ENCODE assay signal across 31 mouse cellular contexts in the genomic region with DNA sequence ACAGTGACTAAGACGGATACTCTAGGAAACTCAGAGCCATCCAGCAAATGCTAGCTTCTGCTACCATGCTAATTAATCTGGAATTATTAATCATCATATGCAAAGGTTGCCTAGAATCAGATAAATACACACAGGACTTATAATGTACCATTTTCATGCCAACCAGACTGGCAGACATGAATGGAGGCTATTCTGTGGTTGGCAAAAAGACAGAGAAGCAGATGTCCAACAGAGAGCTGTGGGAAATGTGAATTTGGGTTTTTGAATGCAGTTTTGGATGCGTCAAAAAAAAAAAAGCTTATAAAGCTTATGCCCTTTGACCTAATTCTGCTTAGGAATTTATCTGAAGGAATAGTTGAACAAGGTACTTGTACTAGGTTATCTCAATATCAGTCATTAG. TPM values are rescaled to one million over a fixed set of nuclear protein-coding genes. Genes with fewer than 3 reads are reported as not detected.
DNase-seq lines count a peak whose midpoint lies in the region; ATAC-seq and TF ChIP-seq lines count a peak whose summit lies in the region.
"Had no signal": no experiment of that assay in that cellular context is flagged by ENCODE, and none has a peak within 500 bp of the region (broad histone marks: within the 10 kb centered on the region; RNA-seq: fewer than 3 reads in every experiment).

No protein-coding gene starts in this region.

- ATAC-seq in forebrain, embryonic 14.5 days: no peak
- ATAC-seq in midbrain, postnatal 0 days (ENCODE audit: low FRiP score): no peak
- ATAC-seq in midbrain, embryonic 13.5 days: no peak
- ATAC-seq: activated CD4-positive, CD25-positive, alpha-beta regulatory T cell, adult 4 months; forebrain, embryonic 15.5 days; hindbrain, embryonic 16.5 days; inflammation-experienced regulatory T-cells, adult 6 months; intestine, embryonic 16.5 days had no signal

- H3K4me1 ChIP-seq in forebrain, embryonic 14.5 days (ENCODE audit: control insufficient read depth, insufficient read depth, low read length): no peaks in the 10 kb centered on the region
- peaks cover 15% of the 10 kb centered on the region for H3K4me1 ChIP-seq in forebrain, embryonic 10.5 days
- no peaks in the 10 kb centered on the region for H3K4me1 ChIP-seq in midbrain, postnatal 0 days (ENCODE audit: insufficient read depth, low read length)
- no peaks in the 10 kb centered on the region for H3K4me1 ChIP-seq in midbrain, embryonic 13.5 days (replicated peaks)
- peaks cover 9% of the 10 kb centered on the region for H3K4me1 ChIP-seq in brown adipose tissue, adult 24 weeks (ENCODE audit: control insufficient read depth, insufficient read depth, insufficient read length, low read length)
- H3K4me1 ChIP-seq: forebrain, embryonic 15.5 days; hindbrain, embryonic 13.5 days had no signal

- WGBS in forebrain, embryonic 14.5 days: 89% methylated on average over 2 of the region's 2 CpGs
- 94% methylated on average over 2 of the region's 2 CpGs for WGBS in forebrain, embryonic 10.5 days
- 96% methylated on average over 2 of the region's 2 CpGs for WGBS in midbrain, postnatal 0 days
- 91% methylated on average over 2 of the region's 2 CpGs for WGBS in midbrain, embryonic 13.5 days

- H3K9me3 ChIP-seq in forebrain, embryonic 14.5 days (replicated peaks; ENCODE audit: control insufficient read depth, low read length): no peaks in the 10 kb centered on the region
- no peaks in the 10 kb centered on the region for H3K9me3 ChIP-seq in forebrain, embryonic 10.5 days
- no peaks in the 10 kb centered on the region for H3K9me3 ChIP-seq in midbrain, postnatal 0 days (ENCODE audit: low read length)
- no peaks in the 10 kb centered on the region for H3K9me3 ChIP-seq in midbrain, embryonic 13.5 days
- H3K9me3 ChIP-seq: forebrain, embryonic 15.5 days; hindbrain, embryonic 13.5 days had no signal

- no peak overlapping the region for H3K4me2 ChIP-seq in forebrain, embryonic 14.5 days (ENCODE audit: low read length)
- H3K4me2 ChIP-seq in midbrain, postnatal 0 days (ENCODE audit: low read depth, low read length, poor library complexity, severe bottlenecking): no peak overlapping the region
- H3K4me2 ChIP-seq in midbrain, embryonic 13.5 days (replicated peaks): no peak overlapping the region
- H3K4me2 ChIP-seq: forebrain, embryonic 15.5 days; heart, embryonic 11.5 days; hindbrain, embryonic 13.5 days had no signal

- no peak for TF ChIP-seq CTCF in midbrain, postnatal 0 days (IDR thresholded peaks at IDR 0.05)

- H3K36me3 ChIP-seq in forebrain, embryonic 14.5 days (ENCODE audit: control insufficient read depth, insufficient read depth, low read length): peaks cover 18% of the 10 kb centered on the region; the same call in 1 of the 2 replicates
- H3K36me3 ChIP-seq in forebrain, embryonic 10.5 days (replicated peaks): peaks cover 34% of the 10 kb centered on the region
- H3K36me3 ChIP-seq in midbrain, postnatal 0 days (ENCODE audit: insufficient read depth, low read length): peaks cover 34% of the 10 kb centered on the region
- peaks cover 62% of the 10 kb centered on the region for H3K36me3 ChIP-seq in midbrain, embryonic 13.5 days

- peak; percentile 33 for DNase-seq in forebrain, embryonic 14.5 days (ENCODE audit: low spot score)
- no peak for DNase-seq in forebrain, embryonic 10.5 days (ENCODE audit: extremely low spot score, low spot score)
- DNase-seq in midbrain, postnatal 0 days (ENCODE audit: low spot score): peak; percentile 17
- no peak for DNase-seq in yolk sac, embryonic 10.5 days (ENCODE audit: low spot score)
- DNase-seq: adrenal gland, adult 8-10 months; adrenal gland, postnatal 25 days; gastrocnemius, adult 2 months; gastrocnemius, postnatal 14 days; heart, adult 11 months; kidney, adult 18-20 months had no signal

- no peak overlapping the region for H3K4me3 ChIP-seq in forebrain, embryonic 14.5 days (ENCODE audit: low read depth, low read length)
- no peak overlapping the region for H3K4me3 ChIP-seq in forebrain, embryonic 10.5 days
- no peak overlapping the region for H3K4me3 ChIP-seq in midbrain, postnatal 0 days (ENCODE audit: low read depth, low read length)
- no peak overlapping the region for H3K4me3 ChIP-seq in midbrain, embryonic 13.5 days (replicated peaks)
- H3K4me3 ChIP-seq in brown adipose tissue, adult 24 weeks (ENCODE audit: insufficient read depth, low read depth, low read length): no peak overlapping the region
- H3K4me3 ChIP-seq: forebrain, embryonic 15.5 days; gastrocnemius, adult 2 months; hindbrain, embryonic 13.5 days had no signal

- no peak overlapping the region for H3K27ac ChIP-seq in forebrain, embryonic 14.5 days (ENCODE audit: low read depth, low read length)
- H3K27ac ChIP-seq in forebrain, embryonic 10.5 days: no peak overlapping the region
- no peak overlapping the region for H3K27ac ChIP-seq in midbrain, postnatal 0 days (ENCODE audit: low read depth, low read length)
- no peak overlapping the region for H3K27ac ChIP-seq in midbrain, embryonic 13.5 days
- H3K27ac ChIP-seq in brown adipose tissue, adult 24 weeks (replicated peaks; ENCODE audit: low read depth, low read length): peak overlapping the region; percentile 66; the same call in 1 of the 2 replicates
- H3K27ac ChIP-seq: forebrain, embryonic 15.5 days; hindbrain, embryonic 13.5 days had no signal

- no peaks in the 10 kb centered on the region for H3K27me3 ChIP-seq in forebrain, embryonic 14.5 days (replicated peaks; ENCODE audit: control insufficient read depth, insufficient read depth, low read length)
- H3K27me3 ChIP-seq in forebrain, embryonic 10.5 days (ENCODE audit: poor library complexity, severe bottlenecking): no peaks in the 10 kb centered on the region
- H3K27me3 ChIP-seq in midbrain, postnatal 0 days (ENCODE audit: insufficient read depth, low read length): no peaks in the 10 kb centered on the region
- H3K27me3 ChIP-seq in midbrain, embryonic 13.5 days: no peaks in the 10 kb centered on the region
- H3K27me3 ChIP-seq: forebrain, embryonic 15.5 days; hindbrain, embryonic 13.5 days had no signal

- no peak overlapping the region for H3K9ac ChIP-seq in forebrain, embryonic 14.5 days (ENCODE audit: low read length)
- no peak overlapping the region for H3K9ac ChIP-seq in midbrain, postnatal 0 days (replicated peaks; ENCODE audit: low read length, poor library complexity, severe bottlenecking)
- H3K9ac ChIP-seq in midbrain, embryonic 13.5 days (replicated peaks): no peak overlapping the region
- H3K9ac ChIP-seq: forebrain, embryonic 15.5 days; hindbrain, embryonic 13.5 days had no signal

RNA-seq across cellular contexts. Expression of a gene that starts 15.0 kb away (rescaled TPM):
- polyA plus RNA-seq in forebrain, embryonic 14.5 days (2014; fragmentation: Nextera tagmentation; extraction: Ambion mirVana): 0.94 and 1.7 TPM in 2 replicates
- polyA plus RNA-seq in forebrain, embryonic 10.5 days (2016; fragmentation: Nextera tagmentation; extraction: Ambion mirVana): 2.8 and 3.0 TPM in 2 replicates
- 13.9 and 14.1 TPM in 2 replicates for total RNA-seq in midbrain, postnatal 0 days (2014; rRNA removed)
- polyA plus RNA-seq in midbrain, postnatal 0 days (2015; fragmentation: Nextera tagmentation; extraction: Ambion mirVana): 6.5 and 6.7 TPM in 2 replicates
- polyA plus RNA-seq in midbrain, embryonic 13.5 days (2015; fragmentation: Nextera tagmentation; extraction: Ambion mirVana): 2.9 and 4.0 TPM in 2 replicates
- polyA plus RNA-seq in brown adipose tissue, adult 24 weeks (2012; ENCODE audit: insufficient read depth, insufficient read length, missing spikeins): 9.4 and 11.1 TPM in 2 replicates

RNA-seq across cellular contexts. Expression of a gene that starts 23.0 kb away (rescaled TPM):
- polyA plus RNA-seq in forebrain, embryonic 14.5 days (2014; fragmentation: Nextera tagmentation; extraction: Ambion mirVana): 0.53 and 1.4 TPM in 2 replicates
- polyA plus RNA-seq in forebrain, embryonic 10.5 days (2016; fragmentation: Nextera tagmentation; extraction: Ambion mirVana): not detected in 2 replicates
- 4.5 and 6.7 TPM in 2 replicates for total RNA-seq in midbrain, postnatal 0 days (2014; rRNA removed)
- 5.7 and 16.8 TPM in 2 replicates for polyA plus RNA-seq in midbrain, postnatal 0 days (2015; fragmentation: Nextera tagmentation; extraction: Ambion mirVana)
- 0.30 TPM in 1 of 2 replicates, not detected in the other for polyA plus RNA-seq in midbrain, embryonic 13.5 days (2015; fragmentation: Nextera tagmentation; extraction: Ambion mirVana)
- not detected in 2 replicates for polyA plus RNA-seq in brown adipose tissue, adult 24 weeks (2012; ENCODE audit: insufficient read depth, insufficient read length, missing spikeins)
- total RNA-seq: adrenal gland, adult 8-10 months; adrenal gland, postnatal 25 days; ES-E14; gastrocnemius, adult 2 months; gastrocnemius, postnatal 14 days; gastrocnemius, postnatal 4 days; heart, adult 8-10 months; heart, postnatal 25 days; hematopoietic stem cell, adult 5-6 weeks had no signal
- polyA plus RNA-seq: activated CD4-positive, CD25-positive, alpha-beta regulatory T cell, adult 4 months; C2C12; cerebellum, adult 2 months; embryonic facial prominence, embryonic 11.5 days; embryonic facial prominence, embryonic 14.5 days; forebrain, embryonic 11.5 days; heart, embryonic 11.5 days; heart, embryonic 14.5 days; heart, postnatal 0 days; inflammation-experienced regulatory T-cells, adult 6 months; intestine, embryonic 16.5 days had no signal

RNA-seq across cellular contexts. Expression of a gene that starts 26.0 kb away (rescaled TPM):
- 3.5 and 4.4 TPM in 2 replicates for polyA plus RNA-seq in forebrain, embryonic 14.5 days (2014; fragmentation: Nextera tagmentation; extraction: Ambion mirVana)
- 0.62 and 0.78 TPM in 2 replicates for polyA plus RNA-seq in forebrain, embryonic 10.5 days (2016; fragmentation: Nextera tagmentation; extraction: Ambion mirVana)
- total RNA-seq in midbrain, postnatal 0 days (2014; rRNA removed): 13.7 and 19.6 TPM in 2 replicates
- polyA plus RNA-seq in midbrain, postnatal 0 days (2015; fragmentation: Nextera tagmentation; extraction: Ambion mirVana): 6.1 and 7.4 TPM in 2 replicates
- 8.4 and 8.5 TPM in 2 replicates for polyA plus RNA-seq in midbrain, embryonic 13.5 days (2015; fragmentation: Nextera tagmentation; extraction: Ambion mirVana)
- not detected in 2 replicates for polyA plus RNA-seq in brown adipose tissue, adult 24 weeks (2012; ENCODE audit: insufficient read depth, insufficient read length, missing spikeins)
- total RNA-seq: gastrocnemius, adult 2 months; gastrocnemius, postnatal 14 days; heart, adult 8-10 months; heart, postnatal 25 days; hematopoietic stem cell, adult 5-6 weeks had no signal
- polyA plus RNA-seq: C2C12; heart, embryonic 11.5 days; heart, embryonic 14.5 days; heart, postnatal 0 days had no signal

RNA-seq across cellular contexts. Expression of a gene that starts 47.8 kb away (rescaled TPM):
- polyA plus RNA-seq in forebrain, embryonic 14.5 days (2014; fragmentation: Nextera tagmentation; extraction: Ambion mirVana): 133 and 142 TPM in 2 replicates
- polyA plus RNA-seq in forebrain, embryonic 10.5 days (2016; fragmentation: Nextera tagmentation; extraction: Ambion mirVana): 13.2 and 14.9 TPM in 2 replicates
- 218 and 250 TPM in 2 replicates for total RNA-seq in midbrain, postnatal 0 days (2014; rRNA removed)
- polyA plus RNA-seq in midbrain, postnatal 0 days (2015; fragmentation: Nextera tagmentation; extraction: Ambion mirVana): 33.8 and 34.4 TPM in 2 replicates
- 27.4 and 29.5 TPM in 2 replicates for polyA plus RNA-seq in midbrain, embryonic 13.5 days (2015; fragmentation: Nextera tagmentation; extraction: Ambion mirVana)
- 148 and 163 TPM in 2 replicates for polyA plus RNA-seq in brown adipose tissue, adult 24 weeks (2012; ENCODE audit: insufficient read depth, insufficient read length, missing spikeins)

Comparison
In these comparisons a context has a peak if more than half of its experiments do, and no peak if none do; other contexts are left out.
1. DNase-seq: peak in forebrain, embryonic 14.5 days (single experiment) and midbrain, postnatal 0 days (single experiment); none in forebrain, embryonic 10.5 days (single experiment) and yolk sac, embryonic 10.5 days (single experiment).